Mouse (Mus musculus) erythroblast, embryonic 14.5 days (primary cell): Measurements from ENCODE around the gene Aida. TPM values are rescaled to one million over a fixed set of nuclear protein-coding genes. Genes with fewer than 3 reads are reported as not detected.
A peak's percentile ranks its signal among the peaks of the same experiment; 100 is the strongest.

Experiments
- H3K27me3 ChIP-seq: 2 replicates; pipeline ENCODE4 v1.6.1; 2012; ENCODE audit warnings: inconsistent platforms; ENCODE audit not compliant: control insufficient read depth
- H3K36me3 ChIP-seq: 2 replicates; pipeline ENCODE4 v1.6.1; 2012; ENCODE audit warnings: mild to moderate bottlenecking, inconsistent platforms; ENCODE audit not compliant: control insufficient read depth
- H3K4me1 ChIP-seq: 2 replicates; pipeline ENCODE4 v1.6.1; 2012; ENCODE audit warnings: inconsistent platforms; ENCODE audit not compliant: control insufficient read depth
- H3K4me3 ChIP-seq: replicated peaks from 2 replicates; pipeline ENCODE3; 2012; ENCODE audit warnings: moderate library complexity, mild to moderate bottlenecking, inconsistent platforms
- H3K9me3 ChIP-seq: 2 replicates; pipeline ENCODE4 v1.6.1; 2012; ENCODE audit warnings: low read length, inconsistent platforms, mixed read lengths; ENCODE audit not compliant: control insufficient read depth
- GATA1 ChIP-seq: IDR thresholded peaks from 2 replicates; pipeline ENCODE4 v1.6.1; 2012; ENCODE audit warnings: low read length, inconsistent platforms, mixed read lengths
- TAL1 ChIP-seq: IDR thresholded peaks from 3 replicates; pipeline ENCODE4 v1.6.1; 2012; ENCODE audit warnings: low read length, inconsistent platforms, mixed read lengths
- polyA plus RNA-seq: library from polyadenylated mRNA; stranded (reverse); fragments of >175 nt; gene quantifications from 2 replicates; pipeline ENCODE4 v1.2.3, GENCODE M21; 2012

The Aida gene
- polyA plus RNA-seq, 1 experiment: 3.7 TPM

- TF ChIP-seq TAL1: no peak
- TF ChIP-seq GATA1: no peak
- Histone ChIP-seq H3K27me3 (peaks cover 26% of the 10 kb centered on the region), H3K9me3 (no peaks in the 10 kb centered on the region), H3K4me3 (peak overlapping the region; percentile 84), H3K4me1 (peaks cover 20% of the 10 kb centered on the region), H3K36me3 (peaks cover 13% of the 10 kb centered on the region)
Observed at GRCm38 (mm10) chr1:183368601-183369400, 72.4 kb downstream of the Aida start.

- H3K4me3 ChIP-seq: peak within 1 kb of the TSS; percentile 84
- H3K4me1 ChIP-seq: peaks cover 19% of the 10 kb centered on the region
- peaks cover 7% of the 10 kb centered on the region for H3K36me3 ChIP-seq
- H3K27me3 ChIP-seq: peaks cover 26% of the 10 kb centered on the region
- TF ChIP-seq TAL1 (no peak), GATA1 (no peak)
- peaks cover under 1% of the 10 kb centered on the region for H3K9me3 ChIP-seq
Observed at GRCm38 (mm10) chr1:183369427-183370014, 73.1 kb downstream of the Aida start, which contains the start of gene Mia3. Gene Mia3 (minus strand): TSS chr1:183369553.

GRCm38 (mm10) chr1:183374728-183375127, 78.3 kb downstream of the Aida start:
- no peak for TF ChIP-seq TAL1
- no peak for TF ChIP-seq GATA1
- Histone ChIP-seq H3K4me1 (peaks cover 17% of the 10 kb centered on the region), H3K9me3 (peaks cover 6% of the 10 kb centered on the region), H3K36me3 (no peaks in the 10 kb centered on the region), H3K27me3 (peaks cover 7% of the 10 kb centered on the region), H3K4me3 (no peak overlapping the region)

Other genes with a start within 250 kb of the Aida start
- 0.44 and 0.60 TPM in 2 replicates for gene Disp1, start 75.1 kb upstream of the Aida start, polyA plus RNA-seq
- 0.35 and 0.40 TPM in 2 replicates for gene Brox, start 679 bp downstream of the Aida start, polyA plus RNA-seq
- 1.7 and 2.1 TPM in 2 replicates for gene Mia3, start 73.0 kb downstream of the Aida start, polyA plus RNA-seq
- 0.09 TPM in 1 of 2 replicates, not detected in the other for gene Taf1a, start 92.4 kb downstream of the Aida start, polyA plus RNA-seq
- gene Hhipl2, start 121.6 kb downstream of the Aida start, polyA plus RNA-seq: not detected in 2 replicates